Mouse (Mus musculus) gastrocnemius, postnatal 36 days (tissue): ENCODE results near the gene Camk2g. TPM values are rescaled to one million over a fixed set of nuclear protein-coding genes. Genes with fewer than 3 reads are reported as not detected.
A peak's percentile ranks its signal among the peaks of the same experiment; 100 is the strongest.

Experiments used
- DNase-seq, 2 experiments: peaks; one replicate each; pipeline ENCODE4 v3.0.0; 2022
- intact Hi-C: fragments of 180-260 bp; cut with DNase I; formaldehyde crosslinking; loops from one replicate; pipeline ENCODE4 v1.15.1; 2025
- total RNA-seq, 2 experiments: library from RNA; stranded (reverse); gene quantifications; 2 replicates each; pipeline ENCODE4 v1.2.3; 2021

The Camk2g gene
- total RNA-seq, 2 experiments from 2014 or later, result 170 to 172 TPM

- intact Hi-C loops, result no loop called here
- DNase-seq, result no peak
Measured at GRCm38 (mm10) chr14:20789593-20789992, 4.3 kb downstream of the Camk2g start.

GRCm38 (mm10) chr14:20788151-20788550, 5.7 kb downstream of the Camk2g start:
- peak in 1 of 2 experiments; percentile 50 for DNase-seq
- intact Hi-C loops, result no loop called here

- peak in 1 of 2 experiments; percentile 56 for DNase-seq
- intact Hi-C loops, result no loop called here
Measured at GRCm38 (mm10) chr14:20786611-20787015, 7.3 kb downstream of the Camk2g start.

GRCm38 (mm10) chr14:20786020-20786419, 7.9 kb downstream of the Camk2g start:
- intact Hi-C loops, result no loop called here
- DNase-seq, result no peak

- DNase-seq, result no peak
- intact Hi-C loops, result no loop called here
Measured at GRCm38 (mm10) chr14:20785231-20785630, 8.7 kb downstream of the Camk2g start.

GRCm38 (mm10) chr14:20784708-20785107, 9.2 kb downstream of the Camk2g start:
- DNase-seq, result no peak
- intact Hi-C loops, result no loop called here

- intact Hi-C loops, result no loop called here
- DNase-seq, result no peak
Measured at GRCm38 (mm10) chr14:20783526-20783925, 10.4 kb downstream of the Camk2g start.

- intact Hi-C loops, result no loop called here
- DNase-seq, result no peak
Measured at GRCm38 (mm10) chr14:20782860-20783259, 11.0 kb downstream of the Camk2g start.

- intact Hi-C loops, result no loop called here
- DNase-seq, result no peak
Measured at GRCm38 (mm10) chr14:20780217-20780616, 13.7 kb downstream of the Camk2g start.

GRCm38 (mm10) chr14:20778496-20778895, 15.4 kb downstream of the Camk2g start:
- intact Hi-C loops, result no loop called here
- DNase-seq, result no peak

GRCm38 (mm10) chr14:20775661-20776060, 18.2 kb downstream of the Camk2g start:
- no peak for DNase-seq
- intact Hi-C loops, result no loop called here

- DNase-seq, result peak in 1 of 2 experiments; percentile 47
- intact Hi-C loops, result no loop called here
Measured at GRCm38 (mm10) chr14:20773410-20773809, 20.5 kb downstream of the Camk2g start.

- DNase-seq, result no peak
- intact Hi-C loops, result no loop called here
Measured at GRCm38 (mm10) chr14:20772808-20773207, 21.1 kb downstream of the Camk2g start.

- no peak for DNase-seq
- intact Hi-C loops, result no loop called here
Measured at GRCm38 (mm10) chr14:20771941-20772340, 21.9 kb downstream of the Camk2g start.

GRCm38 (mm10) chr14:20768581-20768980, 25.3 kb downstream of the Camk2g start:
- intact Hi-C loops, result no loop called here

GRCm38 (mm10) chr14:20767936-20768335, 26.0 kb downstream of the Camk2g start:
- no peak for DNase-seq
- intact Hi-C loops, result no loop called here

More at GRCm38 (mm10) chr14:20768581-20768980, 25.3 kb downstream of the Camk2g start:
- no peak for DNase-seq

- intact Hi-C loops, result loop anchor here (1.0 to 2.0 kb wide), 2 partner anchors 33 to 111 kb away; no protein-coding TSS in a partner anchor
- DNase-seq, result peak; percentile 88 to 89
Measured at GRCm38 (mm10) chr14:20765642-20766258, 28.1 kb downstream of the Camk2g start.

- DNase-seq, result no peak
- intact Hi-C loops, result loop anchor here (1.0 to 2.0 kb wide), 2 partner anchors 33 to 112 kb away; no protein-coding TSS in a partner anchor
Measured at GRCm38 (mm10) chr14:20764942-20765341, 28.9 kb downstream of the Camk2g start.

- intact Hi-C loops, result no loop called here
- DNase-seq, result no peak
Measured at GRCm38 (mm10) chr14:20758768-20759435, 35.0 kb downstream of the Camk2g start.

- intact Hi-C loops, result no loop called here
- DNase-seq, result peak in 1 of 2 experiments; percentile 44
Measured at GRCm38 (mm10) chr14:20757370-20757907, 36.4 kb downstream of the Camk2g start.

- intact Hi-C loops, result no loop called here
- no peak for DNase-seq
Measured at GRCm38 (mm10) chr14:20753792-20754191, 40.1 kb downstream of the Camk2g start.

GRCm38 (mm10) chr14:20750503-20750902, 43.4 kb downstream of the Camk2g start:
- no peak for DNase-seq
- intact Hi-C loops, result no loop called here
